Mouse (Mus musculus): ENCODE data around the gene Dpf1. TPM values are rescaled to one million over a fixed set of nuclear protein-coding genes. Genes with fewer than 3 reads are reported as not detected.

The Dpf1 gene
- total RNA-seq (2023; ENCODE audit: inconsistent age), result 0.16 to 1.6 TPM (median 0.87 TPM) in 4 replicates

GRCm38 (mm10) chr7:29303738-29304462 lies at the start of gene Dpf1:
TSS of gene Dpf1 (plus strand) at chr7:29303951.

DNA sequence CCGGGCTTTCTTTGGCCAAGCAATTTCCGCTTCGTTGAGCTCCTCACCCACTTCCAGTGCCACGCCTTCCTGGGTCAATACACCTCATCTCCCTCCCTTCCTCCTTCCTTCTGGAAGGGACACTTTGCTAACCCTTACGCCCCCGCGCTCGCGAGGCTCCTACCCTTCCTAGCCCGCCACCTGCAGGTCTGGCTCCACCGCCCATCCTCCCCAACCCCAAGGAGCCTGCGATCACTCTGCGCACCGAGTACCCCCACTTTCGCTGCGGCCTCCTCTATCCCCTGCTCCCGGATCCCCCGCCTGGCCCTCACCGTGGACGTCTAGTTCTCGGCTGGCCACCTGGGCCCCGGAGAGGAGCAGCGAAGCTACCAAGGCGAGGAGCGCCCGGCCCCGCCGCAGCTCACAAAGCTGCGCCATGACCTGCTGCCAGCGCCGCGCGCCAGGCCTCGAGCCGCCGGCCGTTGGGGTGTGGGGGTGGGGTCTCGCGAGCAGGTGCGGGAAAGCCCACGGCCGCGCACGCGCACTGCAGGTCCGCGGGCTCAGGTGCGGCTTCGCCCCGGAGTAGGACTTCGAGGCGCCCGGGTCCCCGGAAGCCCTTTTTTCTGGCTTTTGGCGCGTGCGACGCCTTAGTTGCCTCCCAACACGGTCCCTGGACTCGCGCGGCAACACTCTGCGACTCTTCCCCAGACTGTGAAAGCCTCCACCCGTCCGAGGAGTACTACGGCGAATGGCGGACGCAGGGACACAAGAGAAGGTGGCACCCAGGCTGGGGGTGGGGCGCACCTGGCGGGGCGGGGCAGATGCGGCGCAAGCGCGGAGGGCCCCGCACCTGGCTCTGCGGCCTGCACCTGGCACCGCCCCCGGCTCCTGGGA lies 22.3 kb upstream of the Dpf1 start, which contains the start of gene Spint2:
Spint2 (minus strand) TSS at position 712 of the 873 bp plus-strand sequence.

GRCm38 (mm10) chr7:29288942-29289638 lies 14.7 kb upstream of the Dpf1 start, which contains the start of gene Ppp1r14a:
TSS of gene Ppp1r14a (plus strand) at chr7:29289308.

Other genes with a start within 250 kb of the Dpf1 start
- 0.39 to 0.64 TPM (median 0.42 TPM) in 4 replicates for gene Ryr1, start 178.8 kb upstream of the Dpf1 start, total RNA-seq (2023; ENCODE audit: inconsistent age)
- 2.6 to 6.3 TPM (median 3.7 TPM) in 4 replicates for gene Rasgrp4, start 169.1 kb upstream of the Dpf1 start, total RNA-seq (2023; ENCODE audit: inconsistent age)
- gene Fam98c, start 147.7 kb upstream of the Dpf1 start, total RNA-seq (2023; ENCODE audit: inconsistent age), result 27.4 to 34.3 TPM (median 28.2 TPM) in 4 replicates
- gene Ggn, start 133.7 kb upstream of the Dpf1 start, total RNA-seq (2023; ENCODE audit: inconsistent age), result not detected in 4 replicates
- gene Spred3, start 133.5 kb upstream of the Dpf1 start, total RNA-seq (2023; ENCODE audit: inconsistent age), result 2.1 to 3.2 TPM (median 2.7 TPM) in 4 replicates
- 229 to 259 TPM (median 253 TPM) in 4 replicates for gene Psmd8, start 123.2 kb upstream of the Dpf1 start, total RNA-seq (2023; ENCODE audit: inconsistent age)
- gene Catsperg1, start 89.9 kb upstream of the Dpf1 start, total RNA-seq (2023; ENCODE audit: inconsistent age), result 1.7 to 2.1 TPM (median 1.9 TPM) in 4 replicates
- 0.93 to 1.3 TPM (median 1.3 TPM) in 4 replicates for gene Kcnk6, start 71.4 kb upstream of the Dpf1 start, total RNA-seq (2023; ENCODE audit: inconsistent age)
- gene Yif1b, start 65.6 kb upstream of the Dpf1 start, total RNA-seq (2023; ENCODE audit: inconsistent age), result 22.0 to 32.5 TPM (median 26.5 TPM) in 4 replicates
- 0.69 to 4.9 TPM (median 2.4 TPM) in 4 replicates for gene 2200002D01Rik, start 55.5 kb upstream of the Dpf1 start, total RNA-seq (2023; ENCODE audit: inconsistent age)
- 31.9 to 43.7 TPM (median 34.7 TPM) in 4 replicates for gene Spint2, start 22.0 kb upstream of the Dpf1 start, total RNA-seq (2023; ENCODE audit: inconsistent age)
- not detected in 4 replicates for gene Ppp1r14a, start 14.6 kb upstream of the Dpf1 start, total RNA-seq (2023; ENCODE audit: inconsistent age)
- gene Sipa1l3, start 214.7 kb downstream of the Dpf1 start, total RNA-seq (2023; ENCODE audit: inconsistent age), result 46.9 to 66.2 TPM (median 50.2 TPM) in 4 replicates

Data from B cell, adult (primary cell).